Mouse (Mus musculus) embryonic facial prominence, embryonic 11.5 days (tissue): ENCODE measurements at regions not wholly inside any gene's neighbourhood (a gene's known extent, or its start where the extent isn't known, plus 50 kb on each side); places are given as distances from the start of the nearest gene placed in this dataset.

Experiments
- ATAC-seq: fragments of 200-750 bp; cut with Nextera tagmentation; replicated peaks from 2 replicates; pipeline ENCODE4 v1.8.0; 2017; ENCODE audit warnings: low read depth; ENCODE audit not compliant: insufficient number of reproducible peaks, low FRiP score, low TSS enrichment
- DNase-seq: peaks from one replicate; pipeline ENCODE4 v3.0.0-alpha.2; 2015; ENCODE audit warnings: low spot score
- H3K27ac ChIP-seq: fragments of 300-500 bp; sonication (generic); replicated peaks from 2 replicates; pipeline ENCODE4 v1.5.1; 2014; ENCODE audit warnings: mild to moderate bottlenecking, low read depth, low read length, control low read depth
- H3K27me3 ChIP-seq: fragments of 300-500 bp; sonication (generic); 2 replicates; pipeline ENCODE4 v1.6.1; 2014; ENCODE audit warnings: mild to moderate bottlenecking, low read length, moderate library complexity, mixed read lengths; ENCODE audit not compliant: control insufficient read depth, insufficient read depth
- H3K36me3 ChIP-seq: fragments of 300-500 bp; sonication (generic); replicated peaks from 2 replicates; pipeline ENCODE4 v1.6.1; 2014; ENCODE audit warnings: low read depth, mild to moderate bottlenecking, low read length, moderate library complexity, mixed read lengths; ENCODE audit not compliant: control insufficient read depth, insufficient read depth
- H3K4me1 ChIP-seq: fragments of 300-500 bp; sonication (generic); 2 replicates; pipeline ENCODE4 v1.6.1; 2014; ENCODE audit warnings: low read length, mixed read lengths; ENCODE audit not compliant: control insufficient read depth, insufficient read depth
- H3K4me2 ChIP-seq: fragments of 300-500 bp; sonication (generic); 2 replicates; pipeline ENCODE4 v1.6.1; 2014; ENCODE audit warnings: low read depth, mild to moderate bottlenecking, control low read depth, low read length, moderate library complexity
- H3K4me3 ChIP-seq: fragments of 300-500 bp; sonication (generic); 2 replicates; pipeline ENCODE4 v1.5.1; 2014; ENCODE audit warnings: low read depth, low read length, control low read depth
- H3K9ac ChIP-seq: fragments of 300-500 bp; sonication (generic); replicated peaks from 2 replicates; pipeline ENCODE4 v1.6.1; 2014; ENCODE audit warnings: mild to moderate bottlenecking, control low read depth, low read length
- H3K9me3 ChIP-seq: fragments of 300-500 bp; sonication (generic); replicated peaks from 2 replicates; pipeline ENCODE4 v1.6.1; 2016; ENCODE audit warnings: mild to moderate bottlenecking, low read length, inconsistent platforms, mixed read lengths; ENCODE audit not compliant: control insufficient read depth
- WGBS: fragments of 180-500 bp; shearing (Covaris S2); extraction: QIAGEN DNeasy Blood & Tissue Kit; methylation state at CpG from one replicate; pipeline ENCODE4 v1.1.7; 2014; 5-methylcytosine and 5-hydroxymethylcytosine counted together

- no peak for DNase-seq
- H3K4me3 ChIP-seq: no peak overlapping the region
- no peak for ATAC-seq
- H3K27me3 ChIP-seq: no peaks in the 10 kb centered on the region
- H3K36me3 ChIP-seq: no peaks in the 10 kb centered on the region
- H3K9ac ChIP-seq: no peak overlapping the region
- WGBS: 86% methylated on average over 5 of the region's 5 CpGs
- H3K4me1 ChIP-seq: no peaks in the 10 kb centered on the region
- no peaks in the 10 kb centered on the region for H3K9me3 ChIP-seq
- no peak overlapping the region for H3K27ac ChIP-seq
- H3K4me2 ChIP-seq: no peak overlapping the region
These were observed 70.7 kb upstream of the Otogl start for GRCm38 (mm10) chr10:107982632-107983031.

GRCm38 (mm10) chr10:107982082-107982481 is 70.1 kb upstream of the Otogl start:
- Histone ChIP-seq H3K4me3 (no peak overlapping the region), H3K9ac (no peak overlapping the region), H3K4me2 (no peak overlapping the region), H3K9me3 (no peaks in the 10 kb centered on the region), H3K27ac (no peak overlapping the region), H3K4me1 (no peaks in the 10 kb centered on the region), H3K27me3 (no peaks in the 10 kb centered on the region), H3K36me3 (no peaks in the 10 kb centered on the region)
- ATAC-seq (no peak), DNase-seq (no peak)
- 98% methylated on average over 1 of the region's 1 CpGs for WGBS

GRCm38 (mm10) chr10:107976392-107976965 is 64.5 kb upstream of the Otogl start:
- H3K36me3 ChIP-seq: no peaks in the 10 kb centered on the region
- no peaks in the 10 kb centered on the region for H3K9me3 ChIP-seq
- ATAC-seq (no peak), DNase-seq (no peak)
- no peak overlapping the region for H3K27ac ChIP-seq
- 86% methylated on average over 3 of the region's 3 CpGs for WGBS
- H3K4me2 ChIP-seq: no peak overlapping the region; the same call in 1 of the 2 replicates
- no peak overlapping the region for H3K9ac ChIP-seq
- H3K4me3 ChIP-seq: no peak overlapping the region
- no peaks in the 10 kb centered on the region for H3K27me3 ChIP-seq
- no peaks in the 10 kb centered on the region for H3K4me1 ChIP-seq

DNA sequence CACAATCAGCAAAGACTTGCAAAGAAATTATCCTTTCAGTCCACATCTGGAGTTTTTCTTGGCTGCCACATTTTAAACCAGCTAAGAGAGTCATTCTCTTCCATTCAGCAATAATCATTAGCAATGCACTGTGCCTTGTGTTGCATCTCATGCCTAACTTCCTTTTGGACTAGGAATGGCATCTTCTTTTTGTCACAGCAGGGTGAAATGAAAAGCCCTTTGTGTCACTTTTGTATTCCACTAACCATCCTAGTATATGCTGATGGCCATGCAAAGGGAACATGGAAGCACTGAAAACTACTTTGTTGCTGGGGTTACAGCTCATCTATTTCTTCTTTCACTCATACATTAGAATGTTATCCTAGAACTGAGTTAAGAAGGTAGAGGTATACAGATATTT is 59.8 kb upstream of the Otogl start:
- ATAC-seq (no peak), DNase-seq (no peak)
- no peak overlapping the region for H3K9ac ChIP-seq
- H3K9me3 ChIP-seq: no peaks in the 10 kb centered on the region
- no peaks in the 10 kb centered on the region for H3K36me3 ChIP-seq
- no peak overlapping the region for H3K4me2 ChIP-seq
- H3K27ac ChIP-seq: no peak overlapping the region
- H3K27me3 ChIP-seq: no peaks in the 10 kb centered on the region
- H3K4me1 ChIP-seq: no peaks in the 10 kb centered on the region
- H3K4me3 ChIP-seq: no peak overlapping the region

- Histone ChIP-seq H3K36me3 (no peaks in the 10 kb centered on the region), H3K9ac (no peak overlapping the region), H3K27me3 (no peaks in the 10 kb centered on the region), H3K27ac (no peak overlapping the region), H3K4me3 (no peak overlapping the region), H3K4me2 (no peak overlapping the region), H3K9me3 (no peaks in the 10 kb centered on the region), H3K4me1 (no peaks in the 10 kb centered on the region)
- no peak for ATAC-seq
- DNase-seq: no peak
- WGBS: 89% methylated on average over 11 of the region's 11 CpGs
These were observed 55.1 kb upstream of the Otogl start for GRCm38 (mm10) chr10:107966996-107967395.

DNA sequence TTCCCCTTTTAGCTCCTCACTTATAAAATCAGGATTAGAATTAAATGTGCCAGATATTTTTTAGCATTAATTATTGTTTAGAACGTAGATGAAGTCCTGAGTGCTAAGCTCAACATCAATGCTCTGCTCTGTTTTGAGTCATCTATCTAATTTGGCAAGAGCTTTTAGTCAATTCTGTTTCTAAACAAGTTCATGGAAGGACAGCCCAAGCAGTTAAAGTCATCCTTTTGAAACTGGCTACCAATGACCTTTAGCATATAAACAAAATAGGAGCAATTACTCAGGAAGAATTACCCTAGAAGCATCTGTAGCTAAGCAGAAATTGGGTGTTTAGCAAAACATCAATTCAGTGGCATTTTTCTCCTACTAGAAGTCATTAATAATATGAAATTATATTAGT is 52.1 kb upstream of the Otogl start:
- 71% methylated on average over 1 of the region's 1 CpGs for WGBS
- no peaks in the 10 kb centered on the region for H3K27me3 ChIP-seq
- H3K9me3 ChIP-seq: no peaks in the 10 kb centered on the region
- H3K4me2 ChIP-seq: no peak overlapping the region
- DNase-seq (no peak), ATAC-seq (no peak)
- no peak overlapping the region for H3K27ac ChIP-seq
- H3K4me1 ChIP-seq: no peaks in the 10 kb centered on the region
- no peaks in the 10 kb centered on the region for H3K36me3 ChIP-seq
- H3K9ac ChIP-seq: no peak overlapping the region
- no peak overlapping the region for H3K4me3 ChIP-seq

GRCm38 (mm10) chr10:107962130-107962529 is 50.2 kb upstream of the Otogl start:
- 86% methylated on average over 3 of the region's 3 CpGs for WGBS
- Histone ChIP-seq H3K4me2 (no peak overlapping the region), H3K36me3 (no peaks in the 10 kb centered on the region), H3K27me3 (no peaks in the 10 kb centered on the region), H3K9ac (no peak overlapping the region), H3K4me3 (no peak overlapping the region), H3K27ac (no peak overlapping the region), H3K9me3 (no peaks in the 10 kb centered on the region), H3K4me1 (no peaks in the 10 kb centered on the region)
- DNase-seq (no peak), ATAC-seq (no peak)
